Mouse (Mus musculus) MEL (cell line): ENCODE measurements at regions not wholly inside any gene's neighbourhood (a gene's known extent, or its start where the extent isn't known, plus 50 kb on each side); places are given as distances from the start of the nearest gene placed in this dataset.

Source experiments
- DNase-seq: peaks from one replicate; pipeline ENCODE4 v3.0.0; 2011; ENCODE audit warnings: low read depth, low spot score
- H3K27ac ChIP-seq: 2 replicates; pipeline ENCODE4 v1.5.1; 2012; ENCODE audit warnings: low read depth, mild to moderate bottlenecking, control low read depth, low read length, moderate library complexity; ENCODE audit not compliant: control insufficient read depth
- H3K27me3 ChIP-seq, 2 experiments: fragments of 150-350 bp in 1 of 2; sonication (generic) in 1 of 2; 2 replicates each; pipeline ENCODE4 v1.6.1; 2012; ENCODE audit warnings: low read length in 2 of 2, mild to moderate bottlenecking in 2 of 2, improper control_type of control experiment in 1 of 2, moderate library complexity in 1 of 2; ENCODE audit not compliant: insufficient read depth in 2 of 2, control insufficient read depth in 1 of 2
- H3K36me3 ChIP-seq, 2 experiments: 2 replicates each; pipeline ENCODE4 v1.6.1; 2012 to 2014; ENCODE audit warnings: low read length in 2 of 2, improper control_type of control experiment in 1 of 2, inconsistent platforms in 1 of 2, mild to moderate bottlenecking in 1 of 2; ENCODE audit not compliant: insufficient read depth in 2 of 2, control insufficient read depth in 1 of 2
- H3K4me1 ChIP-seq, 2 experiments: fragments of 150-350 bp in 1 of 2; sonication (generic) in 1 of 2; 2 replicates each; pipeline ENCODE4 v1.6.1; 2012; ENCODE audit warnings: low read length in 2 of 2, improper control_type of control experiment in 1 of 2, mild to moderate bottlenecking in 1 of 2; ENCODE audit not compliant: insufficient read depth in 2 of 2, control insufficient read depth in 1 of 2
- H3K4me3 ChIP-seq, 2 experiments: fragments of 150-350 bp in 1 of 2; sonication (generic) in 1 of 2; 2 replicates each; pipeline ENCODE4 v1.5.1; 2012; ENCODE audit warnings: low read depth in 2 of 2, low read length in 2 of 2, mild to moderate bottlenecking in 2 of 2, moderate library complexity in 2 of 2, control low read depth in 1 of 2, improper control_type of control experiment in 1 of 2; ENCODE audit not compliant: control insufficient read depth in 1 of 2, insufficient read depth in 1 of 2
- H3K79me2 ChIP-seq: 2 replicates; pipeline ENCODE4 v1.6.1; 2012; ENCODE audit warnings: mild to moderate bottlenecking, low read length, moderate library complexity; ENCODE audit not compliant: control insufficient read depth, poor library complexity, insufficient read depth
- H3K9ac ChIP-seq: 2 replicates; pipeline ENCODE4 v1.6.1; 2012; ENCODE audit warnings: low read depth, mild to moderate bottlenecking, control low read depth, low read length, moderate library complexity; ENCODE audit not compliant: control insufficient read depth, poor library complexity, severe bottlenecking
- H3K9me3 ChIP-seq: fragments of 150-350 bp; sonication (generic); replicated peaks from 2 replicates; pipeline ENCODE4 v1.6.1; 2012; ENCODE audit warnings: mild to moderate bottlenecking, low read length, improper control_type of control experiment, moderate library complexity; ENCODE audit not compliant: insufficient read depth
- BHLHE40 ChIP-seq: IDR thresholded peaks from 2 replicates; pipeline ENCODE4 v1.6.1; 2012; ENCODE audit warnings: low read depth, mild to moderate bottlenecking, inconsistent platforms, low read length, improper control_type of control experiment, borderline replicate concordance
- CTCF ChIP-seq, 3 experiments: IDR thresholded peaks in 2 of 3; conservative IDR thresholded peaks in 1 of 3; 2 replicates each; pipeline ENCODE4 v1.5.1; 2011 to 2012; ENCODE audit warnings: low read length in 3 of 3, low read depth in 2 of 3, mild to moderate bottlenecking in 2 of 3, improper control_type of control experiment in 1 of 3, inconsistent platforms in 1 of 3, mixed read lengths in 1 of 3, moderate library complexity in 1 of 3; ENCODE audit not compliant: control insufficient read depth in 1 of 3, insufficient read depth in 1 of 3, poor library complexity in 1 of 3, severe bottlenecking in 1 of 3
- E2F4 ChIP-seq: IDR thresholded peaks from 2 replicates; pipeline ENCODE4 v1.6.1; 2011; ENCODE audit warnings: low read depth, low read length, improper control_type of control experiment, borderline replicate concordance
- EP300 ChIP-seq, 2 experiments: IDR thresholded peaks; 2 replicates each; pipeline ENCODE4 v1.6.1; 2011; ENCODE audit warnings: improper control_type of control experiment in 2 of 2, low read length in 2 of 2, low read depth in 1 of 2, mild to moderate bottlenecking in 1 of 2
- GATA1 ChIP-seq: IDR thresholded peaks from 2 replicates; pipeline ENCODE4 v1.6.1; 2011; ENCODE audit warnings: low read depth, low read length, improper control_type of control experiment
- MAFK ChIP-seq: IDR thresholded peaks from 2 replicates; pipeline ENCODE4 v1.6.1; 2011; ENCODE audit warnings: low read depth, mild to moderate bottlenecking, low read length, improper control_type of control experiment, borderline replicate concordance
- MEF2A ChIP-seq: IDR thresholded peaks from 2 replicates; pipeline ENCODE4 v1.6.1; 2014; ENCODE audit warnings: low read depth, mild to moderate bottlenecking, inconsistent platforms, low read length, improper control_type of control experiment; ENCODE audit not compliant: poor library complexity, insufficient replicate concordance, severe bottlenecking; ENCODE audit errors: extremely low read depth
- MXI1 ChIP-seq: IDR thresholded peaks from 2 replicates; pipeline ENCODE4 v1.6.1; 2011; ENCODE audit warnings: mild to moderate bottlenecking, low read depth, low read length, improper control_type of control experiment
- MYC ChIP-seq: IDR thresholded peaks from 2 replicates; pipeline ENCODE4 v1.6.1; 2011; ENCODE audit warnings: low read depth, mild to moderate bottlenecking, low read length, improper control_type of control experiment, moderate library complexity
- NELFE ChIP-seq: IDR thresholded peaks from 2 replicates; pipeline ENCODE4 v1.6.1; 2011; ENCODE audit warnings: low read depth, low read length, improper control_type of control experiment
- NRF1 ChIP-seq: IDR thresholded peaks from 2 replicates; pipeline ENCODE4 v1.6.1; 2014; ENCODE audit warnings: low read depth, mild to moderate bottlenecking, inconsistent platforms, low read length, improper control_type of control experiment, moderate library complexity; ENCODE audit not compliant: poor library complexity, insufficient read depth, severe bottlenecking
- POLR2A ChIP-seq, 2 experiments: IDR thresholded peaks; 2 replicates each; pipeline ENCODE4 v1.6.1; 2011 to 2012; ENCODE audit warnings: low read length in 2 of 2, mild to moderate bottlenecking in 2 of 2, control low read depth in 1 of 2, improper control_type of control experiment in 1 of 2, low read depth in 1 of 2, moderate library complexity in 1 of 2; ENCODE audit not compliant: control insufficient read depth in 1 of 2, insufficient read depth in 1 of 2, poor library complexity in 1 of 2
- POLR2AphosphoS5 ChIP-seq: IDR thresholded peaks from 2 replicates; pipeline ENCODE4 v1.6.1; 2012; ENCODE audit warnings: low read depth, borderline replicate concordance, mild to moderate bottlenecking, inconsistent platforms, low read length, moderate library complexity, mixed read lengths
- RCOR1 ChIP-seq: IDR thresholded peaks from 2 replicates; pipeline ENCODE4 v1.6.1; 2012; ENCODE audit warnings: low read depth, mild to moderate bottlenecking, inconsistent platforms, low read length, improper control_type of control experiment
- TCF12 ChIP-seq: IDR thresholded peaks from 2 replicates; pipeline ENCODE4 v1.6.1; 2014; ENCODE audit warnings: low read depth, mild to moderate bottlenecking, inconsistent platforms, low read length, improper control_type of control experiment, moderate library complexity
- UBTF ChIP-seq: IDR thresholded peaks from 2 replicates; pipeline ENCODE4 v1.6.1; 2012; ENCODE audit warnings: low read depth, mild to moderate bottlenecking, inconsistent platforms, low read length, improper control_type of control experiment, moderate library complexity, borderline replicate concordance; ENCODE audit not compliant: insufficient read depth
- USF1 ChIP-seq: IDR thresholded peaks from 2 replicates; pipeline ENCODE4 v1.6.1; 2014; ENCODE audit warnings: low read depth, mild to moderate bottlenecking, inconsistent platforms, low read length, improper control_type of control experiment, moderate library complexity
- ZMIZ1 ChIP-seq: IDR thresholded peaks from 2 replicates; pipeline ENCODE4 v1.6.1; 2012; ENCODE audit warnings: low read depth, mild to moderate bottlenecking, inconsistent platforms, low read length, improper control_type of control experiment, moderate library complexity
- ZNF384 ChIP-seq: IDR thresholded peaks from 2 replicates; pipeline ENCODE4 v1.6.1; 2012; ENCODE audit warnings: low read depth, mild to moderate bottlenecking, inconsistent platforms, low read length, improper control_type of control experiment

- Histone ChIP-seq H3K4me3 (no peak overlapping the region), H3K36me3 (no peaks in the 10 kb centered on the region), H3K9ac (no peak overlapping the region), H3K79me2 (no peaks in the 10 kb centered on the region), H3K27me3 (no peaks in the 10 kb centered on the region), H3K9me3 (no peaks in the 10 kb centered on the region), H3K27ac (no peak overlapping the region), H3K4me1 (no peaks in the 10 kb centered on the region)
- DNase-seq = no peak
- no peak for TF ChIP-seq UBTF
- TF ChIP-seq CTCF (IDR thresholded peaks at IDR 0.05 in 2 of 3, conservative IDR thresholded peaks at IDR 0.05 in 1 of 3; ENCODE audit: control insufficient read depth in 1 of 3, insufficient read depth in 1 of 3, low read depth in 2 of 3, low read length in 3 of 3, poor library complexity in 1 of 3, severe bottlenecking in 1 of 3) = no peak
- TF ChIP-seq MAFK = no peak
- no peak for TF ChIP-seq TCF12
- no peak for TF ChIP-seq BHLHE40
- no peak for TF ChIP-seq EP300 (IDR thresholded peaks at IDR 0.05; ENCODE audit: low read depth in 1 of 2, low read length in 2 of 2)
- no peak for TF ChIP-seq ZMIZ1
- TF ChIP-seq MXI1 = no peak
- no peak for TF ChIP-seq NELFE
- TF ChIP-seq MYC = no peak
- no peak for TF ChIP-seq GATA1
- TF ChIP-seq POLR2A (IDR thresholded peaks at IDR 0.05; ENCODE audit: control insufficient read depth in 1 of 2, insufficient read depth in 1 of 2, low read depth in 1 of 2, low read length in 2 of 2, poor library complexity in 1 of 2) = no peak
- no peak for TF ChIP-seq USF1
- TF ChIP-seq RCOR1 = no peak
- no peak for TF ChIP-seq E2F4
- no peak for TF ChIP-seq ZNF384
- TF ChIP-seq POLR2AphosphoS5 = no peak
Measured at GRCm38 (mm10) chr9:122556051-122556450, 191.1 kb upstream of the Topaz1 start.

GRCm38 (mm10) chr9:122566060-122566459 lies 181.1 kb upstream of the Topaz1 start:
- Histone ChIP-seq H3K9ac (no peak overlapping the region), H3K4me1 (no peaks in the 10 kb centered on the region), H3K79me2 (no peaks in the 10 kb centered on the region), H3K9me3 (no peaks in the 10 kb centered on the region), H3K27me3 (no peaks in the 10 kb centered on the region), H3K4me3 (no peak overlapping the region), H3K27ac (no peak overlapping the region), H3K36me3 (no peaks in the 10 kb centered on the region)
- DNase-seq = no peak
- TF ChIP-seq NRF1 = no peak
- TF ChIP-seq MEF2A = no peak
